Mouse (Mus musculus) midbrain, embryonic 12.5 days (tissue): ENCODE data around the gene Prdm11. TPM values are rescaled to one million over a fixed set of nuclear protein-coding genes. Genes with fewer than 3 reads are reported as not detected.

ENCODE experiments used
- ATAC-seq: fragments of 200-750 bp; cut with Nextera tagmentation; 2 replicates; pipeline ENCODE4 v1.8.0; 2017; ENCODE audit warnings: low read depth, moderate TSS enrichment, moderate library complexity; ENCODE audit not compliant: low FRiP score
- H3K27ac ChIP-seq: fragments of 300-500 bp; sonication (generic); replicated peaks from 2 replicates; pipeline ENCODE4 v1.5.1; 2016; ENCODE audit warnings: mild to moderate bottlenecking
- H3K27me3 ChIP-seq: fragments of 300-500 bp; sonication (generic); 2 replicates; pipeline ENCODE4 v1.6.1; 2016; ENCODE audit warnings: mild to moderate bottlenecking
- H3K36me3 ChIP-seq: fragments of 300-500 bp; sonication (generic); 2 replicates; pipeline ENCODE4 v1.6.1; 2016
- H3K4me1 ChIP-seq: fragments of 300-500 bp; sonication (generic); 2 replicates; pipeline ENCODE4 v1.6.1; 2016
- H3K4me2 ChIP-seq: fragments of 300-500 bp; sonication (generic); replicated peaks from 2 replicates; pipeline ENCODE4 v1.6.1; 2016; ENCODE audit warnings: mild to moderate bottlenecking, moderate library complexity
- H3K4me3 ChIP-seq: fragments of 300-500 bp; sonication (generic); 2 replicates; pipeline ENCODE4 v1.5.1; 2016; ENCODE audit warnings: mild to moderate bottlenecking
- H3K9ac ChIP-seq: fragments of 300-500 bp; sonication (generic); replicated peaks from 2 replicates; pipeline ENCODE4 v1.6.1; 2016; ENCODE audit warnings: mild to moderate bottlenecking, moderate library complexity
- H3K9me3 ChIP-seq: fragments of 300-500 bp; sonication (generic); 2 replicates; pipeline ENCODE4 v1.6.1; 2016; ENCODE audit warnings: mild to moderate bottlenecking
- WGBS: fragments of 180-500 bp; shearing (Covaris S2); methylation state at CpG from one replicate; pipeline ENCODE4 v1.1.7; 2016; 5-methylcytosine and 5-hydroxymethylcytosine counted together
- polyA plus RNA-seq: library from polyadenylated mRNA; unstranded; fragments of >200 nt; fragmentation: Nextera tagmentation; extraction: Ambion mirVana; gene quantifications from 2 replicates; pipeline ENCODE4 v1.2.1, GENCODE M21; 2016

The Prdm11 gene
- polyA plus RNA-seq, 1 experiment from 2014 or later: 3.4 TPM

DNA sequence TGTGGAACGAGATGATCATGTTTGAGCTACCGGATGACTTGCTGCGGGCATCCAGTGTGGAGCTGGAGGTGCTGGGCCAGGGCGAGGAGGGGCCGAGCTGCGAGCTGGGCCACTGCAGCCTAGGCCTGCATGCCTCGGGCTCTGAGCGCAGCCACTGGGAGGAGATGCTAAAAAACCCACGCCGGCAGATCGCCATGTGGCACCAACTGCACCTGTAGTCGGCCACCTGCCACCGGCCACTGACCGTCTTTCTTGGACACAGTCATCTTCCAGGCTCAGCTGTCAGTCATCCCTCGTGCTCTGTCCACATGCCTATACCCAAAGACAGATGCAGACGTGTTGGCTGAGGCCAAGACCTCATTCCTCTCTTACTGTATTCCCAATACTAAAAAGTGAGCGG is 92.5 kb downstream of the Prdm11 start:
- Histone ChIP-seq H3K9ac (no peak overlapping the region), H3K27me3 (no peaks in the 10 kb centered on the region; the same call in 1 of the 2 replicates), H3K36me3 (no peaks in the 10 kb centered on the region), H3K4me3 (no peak overlapping the region), H3K9me3 (no peaks in the 10 kb centered on the region), H3K27ac (no peak overlapping the region), H3K4me1 (no peaks in the 10 kb centered on the region), H3K4me2 (no peak overlapping the region)
- no peak for ATAC-seq
- WGBS: 90% methylated on average over 17 of the region's 17 CpGs

GRCm38 (mm10) chr2:92949518-92949917 is 96.4 kb downstream of the Prdm11 start:
- no peaks in the 10 kb centered on the region for H3K36me3 ChIP-seq
- no peak for ATAC-seq
- no peak overlapping the region for H3K4me2 ChIP-seq
- H3K4me3 ChIP-seq: no peak overlapping the region
- H3K9ac ChIP-seq: no peak overlapping the region
- H3K4me1 ChIP-seq: peaks cover 5% of the 10 kb centered on the region; the same call in 1 of the 2 replicates
- peaks cover 4% of the 10 kb centered on the region; the same call in 1 of the 2 replicates for H3K27me3 ChIP-seq
- H3K9me3 ChIP-seq: no peaks in the 10 kb centered on the region
- H3K27ac ChIP-seq: no peak overlapping the region
- whole genome bisulfite sequencing: 41% methylated on average over 1 of the region's 1 CpGs

DNA sequence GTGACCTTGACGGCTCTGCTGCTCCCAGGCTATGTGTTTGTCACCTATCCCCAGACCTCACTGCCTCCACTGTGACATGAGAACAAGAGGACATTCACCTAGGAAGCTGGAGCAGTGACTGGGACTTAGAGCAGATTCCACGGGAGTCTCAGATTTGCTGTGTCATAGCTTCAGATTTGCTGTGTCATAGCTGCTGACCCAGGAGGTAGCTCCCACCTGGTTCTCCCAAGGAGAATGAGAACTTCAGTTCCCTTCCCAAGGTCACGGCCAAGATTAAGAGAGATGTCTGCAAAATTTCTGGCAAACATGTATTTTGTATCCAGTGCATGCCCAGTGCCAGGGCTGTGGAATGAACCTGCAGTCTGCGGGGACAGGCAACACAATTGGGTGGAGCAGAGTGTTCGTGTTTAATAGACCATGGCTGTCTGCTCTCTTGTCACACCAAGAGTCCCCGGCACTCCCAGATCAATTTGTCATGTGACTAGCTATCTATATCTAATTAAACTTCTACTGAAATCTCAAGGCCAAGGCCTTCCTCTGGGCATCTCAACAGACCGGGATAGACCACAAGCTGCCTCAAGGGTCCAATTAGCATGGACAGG is 97.2 kb downstream of the Prdm11 start:
- peak; percentile 23; the same call in 1 of the 2 replicates for ATAC-seq
- H3K27ac ChIP-seq: no peak overlapping the region
- WGBS: 60% methylated on average over 7 of the region's 7 CpGs

GRCm38 (mm10) chr2:92947981-92948698 is 97.8 kb downstream of the Prdm11 start:
- peaks cover 4% of the 10 kb centered on the region; the same call in 1 of the 2 replicates for H3K27me3 ChIP-seq
- peaks cover 5% of the 10 kb centered on the region; the same call in 1 of the 2 replicates for H3K4me1 ChIP-seq
- H3K4me2 ChIP-seq: no peak overlapping the region
- 20% methylated on average over 12 of the region's 12 CpGs for WGBS
- H3K4me3 ChIP-seq: no peak overlapping the region
- no peaks in the 10 kb centered on the region for H3K9me3 ChIP-seq
- ATAC-seq: no peak
- no peaks in the 10 kb centered on the region for H3K36me3 ChIP-seq
- no peak overlapping the region for H3K27ac ChIP-seq
- H3K9ac ChIP-seq: no peak overlapping the region

More for the DNA sequence above, 97.2 kb downstream of the Prdm11 start:
- H3K9me3 ChIP-seq: no peaks in the 10 kb centered on the region
- peaks cover 5% of the 10 kb centered on the region; the same call in 1 of the 2 replicates for H3K4me1 ChIP-seq
- H3K9ac ChIP-seq: no peak overlapping the region
- no peak overlapping the region for H3K4me3 ChIP-seq
- H3K27me3 ChIP-seq: peaks cover 4% of the 10 kb centered on the region; the same call in 1 of the 2 replicates
- no peak overlapping the region for H3K4me2 ChIP-seq
- no peaks in the 10 kb centered on the region for H3K36me3 ChIP-seq

DNA sequence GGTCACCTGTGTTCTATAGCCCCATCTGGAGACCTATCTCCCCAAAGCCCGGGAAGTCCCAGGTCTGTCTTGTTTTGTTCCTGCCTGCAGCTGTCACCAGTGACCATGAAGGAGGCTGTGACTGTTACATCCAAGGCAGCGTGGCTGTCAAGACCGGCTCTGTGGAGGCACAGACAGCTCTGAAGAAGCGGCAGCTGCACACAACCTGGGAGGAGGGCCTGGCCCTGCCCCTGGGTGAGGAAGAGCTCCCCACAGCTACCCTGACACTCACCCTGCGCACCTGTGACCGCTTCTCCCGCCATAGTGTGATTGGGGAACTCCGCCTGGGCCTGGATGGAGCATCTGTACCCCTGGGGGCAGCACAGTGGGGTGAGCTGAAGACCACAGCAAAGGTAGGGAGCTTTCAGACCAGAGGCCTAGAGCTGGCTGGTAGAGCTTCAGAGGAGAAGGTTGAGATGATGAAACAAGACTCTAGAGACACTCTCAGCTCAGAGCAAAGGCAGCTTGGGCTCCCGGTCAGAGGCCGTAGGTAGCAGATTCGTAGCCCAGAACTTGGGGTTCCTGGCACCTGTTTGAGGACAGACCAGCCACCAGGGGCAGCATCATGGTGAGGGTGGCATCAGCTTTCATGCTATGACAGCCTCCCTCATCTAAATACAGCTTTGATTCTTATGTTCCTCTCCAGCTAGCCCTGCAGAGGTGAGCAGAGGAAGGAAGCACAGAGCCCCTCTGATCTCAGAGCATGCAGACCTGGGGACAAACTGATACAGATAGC is 100.0 kb downstream of the Prdm11 start:
- WGBS: 91% methylated on average over 11 of the region's 11 CpGs
- Histone ChIP-seq H3K27ac (no peak overlapping the region), H3K9ac (no peak overlapping the region), H3K4me2 (no peak overlapping the region), H3K36me3 (no peaks in the 10 kb centered on the region), H3K4me3 (no peak overlapping the region), H3K27me3 (peaks cover 4% of the 10 kb centered on the region; the same call in 1 of the 2 replicates), H3K9me3 (no peaks in the 10 kb centered on the region), H3K4me1 (peaks cover 5% of the 10 kb centered on the region; the same call in 1 of the 2 replicates)
- ATAC-seq: no peak

DNA sequence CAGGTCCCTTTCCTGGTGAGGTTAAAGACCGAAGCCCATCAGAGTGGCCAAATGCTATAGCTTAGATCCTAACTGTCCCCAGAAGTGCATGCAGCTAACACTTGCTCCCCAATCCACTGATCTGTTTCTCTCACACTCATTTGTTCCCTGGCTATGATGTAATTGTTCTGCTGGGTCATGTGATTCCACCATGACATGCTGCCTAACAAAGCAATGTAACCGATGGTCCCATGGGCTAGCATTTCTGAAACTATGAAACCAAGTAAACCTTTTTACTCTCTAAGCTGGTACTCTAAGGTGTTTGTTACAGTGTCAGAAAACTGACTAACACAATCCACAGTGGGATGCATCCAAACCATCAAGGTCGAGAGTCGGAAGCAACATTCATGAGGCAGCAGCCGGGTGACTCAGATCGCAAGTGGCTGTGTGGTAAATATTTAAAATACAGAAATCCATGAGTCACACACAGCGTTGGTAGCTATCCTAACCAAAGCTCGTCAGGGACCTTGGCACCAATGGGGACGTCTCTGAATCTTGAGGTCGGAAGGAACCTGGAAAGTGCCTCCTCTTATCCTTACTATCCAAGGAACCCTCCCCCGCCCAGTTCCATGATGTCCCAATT is 100.7 kb downstream of the Prdm11 start:
- no peak overlapping the region for H3K4me2 ChIP-seq
- H3K4me1 ChIP-seq: peaks cover 5% of the 10 kb centered on the region; the same call in 1 of the 2 replicates
- no peak for ATAC-seq
- no peak overlapping the region for H3K27ac ChIP-seq
- 96% methylated on average over 11 of the region's 11 CpGs for WGBS
- no peaks in the 10 kb centered on the region for H3K36me3 ChIP-seq
- peaks cover 11% of the 10 kb centered on the region; the same call in 1 of the 2 replicates for H3K27me3 ChIP-seq
- H3K4me3 ChIP-seq: no peak overlapping the region
- no peak overlapping the region for H3K9ac ChIP-seq
- H3K9me3 ChIP-seq: no peaks in the 10 kb centered on the region

GRCm38 (mm10) chr2:92944356-92944755 is 101.6 kb downstream of the Prdm11 start:
- no peak overlapping the region for H3K9ac ChIP-seq
- 88% methylated on average over 3 of the region's 3 CpGs for whole genome bisulfite sequencing
- no peaks in the 10 kb centered on the region for H3K36me3 ChIP-seq
- H3K9me3 ChIP-seq: no peaks in the 10 kb centered on the region
- peaks cover 18% of the 10 kb centered on the region for H3K27me3 ChIP-seq
- H3K4me1 ChIP-seq: peaks cover 5% of the 10 kb centered on the region; the same call in 1 of the 2 replicates
- ATAC-seq: no peak
- no peak overlapping the region for H3K27ac ChIP-seq
- no peak overlapping the region for H3K4me2 ChIP-seq
- no peak overlapping the region for H3K4me3 ChIP-seq

DNA sequence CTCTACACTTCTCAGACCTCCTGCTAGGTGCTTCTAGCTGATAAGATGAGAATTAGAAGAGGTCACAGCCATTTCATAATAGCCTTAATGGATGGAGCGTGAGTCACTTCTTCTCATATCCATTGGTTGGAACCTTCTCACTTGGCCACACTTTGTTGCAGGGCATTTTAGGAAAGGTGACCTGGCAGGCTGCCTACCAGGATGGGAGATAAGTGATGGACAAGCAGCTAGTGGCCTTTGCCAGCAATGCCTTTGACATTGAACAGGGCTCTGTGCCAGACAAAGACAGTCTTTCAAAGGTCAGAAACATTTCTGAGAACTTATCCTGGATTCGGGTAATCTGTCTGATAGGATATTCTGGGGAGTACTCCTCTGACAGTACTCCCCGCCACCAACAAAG is 102.6 kb downstream of the Prdm11 start:
- ATAC-seq: no peak
- Histone ChIP-seq H3K27ac (no peak overlapping the region), H3K9ac (no peak overlapping the region), H3K4me3 (no peak overlapping the region), H3K4me2 (no peak overlapping the region), H3K27me3 (peaks cover 18% of the 10 kb centered on the region), H3K4me1 (peaks cover 5% of the 10 kb centered on the region; the same call in 1 of the 2 replicates), H3K9me3 (no peaks in the 10 kb centered on the region), H3K36me3 (no peaks in the 10 kb centered on the region)
- 84% methylated on average over 3 of the region's 3 CpGs for WGBS

DNA sequence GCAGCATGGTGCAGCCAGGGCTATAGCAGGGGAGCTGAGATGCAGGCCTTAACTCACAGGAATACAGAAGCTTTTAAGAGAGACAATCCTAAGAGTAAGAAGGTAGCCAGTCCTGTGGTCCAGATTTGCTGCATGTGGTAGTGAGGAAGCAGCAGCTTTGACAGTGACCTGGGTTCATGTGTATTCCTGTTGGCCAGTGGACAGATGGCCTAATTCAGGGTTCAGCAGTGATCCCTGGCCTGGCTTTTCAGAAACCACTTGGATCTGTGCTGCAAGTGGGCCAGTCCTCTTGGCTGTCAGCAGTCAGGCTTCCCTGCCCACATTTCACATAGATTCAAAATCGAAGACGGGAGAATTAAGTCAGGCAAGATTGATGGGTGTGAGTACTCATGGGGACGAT is 104.5 kb downstream of the Prdm11 start:
- Histone ChIP-seq H3K4me1 (no peaks in the 10 kb centered on the region), H3K27me3 (peaks cover 17% of the 10 kb centered on the region), H3K27ac (no peak overlapping the region), H3K36me3 (no peaks in the 10 kb centered on the region), H3K9me3 (no peaks in the 10 kb centered on the region), H3K4me2 (no peak overlapping the region), H3K9ac (no peak overlapping the region), H3K4me3 (no peak overlapping the region)
- no peak for ATAC-seq
- WGBS: 84% methylated on average over 3 of the region's 3 CpGs

GRCm38 (mm10) chr2:92940963-92941362 is 105.0 kb downstream of the Prdm11 start:
- no peak for ATAC-seq
- 86% methylated on average over 9 of the region's 9 CpGs for WGBS
- H3K9ac ChIP-seq: no peak overlapping the region
- no peaks in the 10 kb centered on the region for H3K4me1 ChIP-seq
- H3K9me3 ChIP-seq: no peaks in the 10 kb centered on the region
- no peaks in the 10 kb centered on the region for H3K36me3 ChIP-seq
- H3K27me3 ChIP-seq: peaks cover 17% of the 10 kb centered on the region
- H3K4me3 ChIP-seq: no peak overlapping the region
- no peak overlapping the region for H3K4me2 ChIP-seq
- H3K27ac ChIP-seq: no peak overlapping the region

GRCm38 (mm10) chr2:92938827-92939226 is 107.1 kb downstream of the Prdm11 start:
- no peak overlapping the region for H3K4me3 ChIP-seq
- H3K27ac ChIP-seq: no peak overlapping the region
- peaks cover 17% of the 10 kb centered on the region for H3K27me3 ChIP-seq
- H3K4me1 ChIP-seq: peaks cover 13% of the 10 kb centered on the region
- no peaks in the 10 kb centered on the region for H3K36me3 ChIP-seq
- ATAC-seq: no peak
- WGBS: 99% methylated on average over 7 of the region's 7 CpGs
- no peak overlapping the region for H3K4me2 ChIP-seq
- H3K9ac ChIP-seq: no peak overlapping the region
- H3K9me3 ChIP-seq: no peaks in the 10 kb centered on the region
